Mouse (Mus musculus) embryo, embryonic 10 days (tissue): ENCODE measurements around the gene Sirt3.
A peak's percentile ranks its signal among the peaks of the same experiment; 100 is the strongest.

Source experiments
- DNase-seq: peaks from one replicate; pipeline ENCODE4 v3.0.0-alpha.2; 2015; ENCODE audit warnings: low spot score

Gene Sirt3

GRCm38 (mm10) chr7:140881696-140882468 is at the start of gene Sirt3, which contains the start of gene Psmd13:
Gene Sirt3, minus strand, starts transcription at chr7:140882309.
Gene Psmd13, plus strand, starts transcription at chr7:140881968.
- DNase-seq = peak; percentile 97

DNA sequence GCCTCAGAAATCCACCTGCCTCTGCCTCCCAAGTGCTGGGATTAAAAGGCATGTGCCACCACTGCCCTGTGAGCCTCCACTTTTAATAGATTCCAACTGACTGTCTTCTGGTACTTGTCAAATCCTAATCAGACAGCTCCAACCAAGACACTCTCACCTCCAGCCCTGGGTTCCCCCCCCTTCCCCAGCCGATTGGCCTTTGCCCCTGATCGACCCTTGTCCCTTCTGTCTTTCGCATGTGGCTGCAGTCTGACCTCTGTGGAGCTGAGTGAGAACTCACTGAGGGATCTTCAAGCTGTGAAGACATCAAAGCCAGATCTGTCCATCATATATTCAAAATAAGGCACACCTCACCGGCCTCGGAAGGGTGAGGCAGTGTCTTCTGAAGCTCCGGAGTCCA is 45.1 kb upstream of the Sirt3 start:
- no peak for DNase-seq

DNA sequence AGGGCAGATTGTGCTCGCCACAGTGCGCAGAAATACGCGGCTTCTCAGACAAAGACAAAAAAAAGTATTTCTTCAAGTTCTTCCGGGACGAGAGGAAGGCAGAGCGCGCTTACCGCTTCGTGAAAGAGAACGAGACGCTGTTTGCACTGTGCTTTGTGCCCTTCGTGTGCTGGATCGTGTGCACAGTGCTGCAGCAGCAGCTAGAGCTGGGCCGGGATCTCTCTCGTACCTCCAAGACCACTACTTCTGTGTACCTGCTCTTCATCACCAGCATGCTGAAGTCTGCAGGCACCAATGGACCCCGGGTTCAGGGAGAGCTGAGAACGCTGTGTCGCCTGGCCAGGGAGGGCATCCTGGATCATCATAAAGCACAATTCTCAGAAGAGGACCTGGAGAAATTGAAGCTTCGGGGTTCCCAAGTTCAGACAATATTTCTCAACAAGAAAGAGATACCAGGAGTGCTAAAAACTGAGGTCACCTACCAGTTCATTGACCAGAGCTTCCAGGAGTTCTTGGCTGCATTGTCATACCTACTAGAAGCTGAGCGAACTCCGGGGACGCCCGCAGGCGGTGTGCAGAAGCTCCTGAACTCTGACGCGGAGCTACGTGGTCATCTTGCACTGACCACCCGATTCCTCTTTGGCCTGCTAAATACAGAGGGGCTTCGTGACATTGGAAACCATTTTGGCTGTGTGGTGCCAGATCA is 41.1 kb upstream of the Sirt3 start:
- no peak for DNase-seq

DNA sequence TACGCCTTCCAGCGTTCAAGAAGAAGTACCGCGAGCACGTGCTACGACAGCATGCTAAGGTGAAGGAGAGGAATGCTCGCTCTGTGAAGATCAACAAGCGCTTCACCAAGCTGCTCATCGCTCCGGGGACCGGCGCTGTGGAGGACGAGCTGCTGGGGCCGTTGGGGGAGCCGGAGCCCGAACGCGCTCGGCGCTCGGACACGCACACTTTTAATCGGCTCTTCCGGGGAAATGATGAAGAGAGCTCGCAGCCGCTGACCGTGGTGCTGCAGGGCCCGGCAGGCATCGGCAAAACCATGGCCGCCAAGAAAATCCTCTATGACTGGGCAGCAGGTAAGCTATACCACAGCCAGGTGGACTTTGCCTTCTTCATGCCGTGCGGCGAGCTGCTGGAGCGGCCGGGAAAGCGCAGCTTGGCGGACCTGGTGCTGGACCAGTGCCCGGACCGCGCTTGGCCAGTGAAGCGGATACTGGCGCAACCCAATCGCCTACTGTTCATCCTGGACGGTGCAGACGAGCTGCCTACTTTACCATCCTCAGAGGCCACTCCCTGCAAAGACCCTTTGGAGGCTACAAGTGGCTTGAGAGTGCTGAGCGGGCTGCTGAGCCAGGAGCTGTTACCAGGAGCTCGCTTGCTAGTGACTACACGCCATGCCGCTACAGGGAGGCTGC is 40.4 kb upstream of the Sirt3 start:
- peak; percentile 47 for DNase-seq

- DNase-seq = no peak
Observed at GRCm38 (mm10) chr7:140921225-140921975, 39.3 kb upstream of the Sirt3 start.

GRCm38 (mm10) chr7:140920418-140921029 is 38.4 kb upstream of the Sirt3 start, which contains the start of gene Nlrp6:
Gene Nlrp6, plus strand, starts transcription at chr7:140920902.
- no peak for DNase-seq

DNA sequence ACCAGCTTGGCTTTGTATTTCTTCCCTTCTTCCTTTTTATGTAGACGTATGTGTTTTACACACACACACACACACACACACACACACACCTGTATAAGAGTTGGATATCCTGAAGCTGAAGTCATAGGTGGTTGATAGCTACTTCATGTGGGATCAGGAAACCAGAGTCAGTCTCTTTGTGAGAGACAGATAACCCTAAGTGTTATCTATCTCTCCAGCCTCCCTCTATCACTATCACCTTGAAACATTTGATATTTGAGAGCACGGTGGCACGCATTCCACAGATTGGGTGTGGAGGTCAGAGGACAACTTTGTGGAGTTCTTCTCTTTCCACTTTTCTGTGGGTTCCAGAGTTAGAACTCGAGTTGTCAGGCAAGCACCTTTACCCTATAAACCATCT is 37.8 kb upstream of the Sirt3 start:
- no peak for DNase-seq

- no peak for DNase-seq
Observed at GRCm38 (mm10) chr7:140914031-140914690, 32.1 kb upstream of the Sirt3 start.

DNA sequence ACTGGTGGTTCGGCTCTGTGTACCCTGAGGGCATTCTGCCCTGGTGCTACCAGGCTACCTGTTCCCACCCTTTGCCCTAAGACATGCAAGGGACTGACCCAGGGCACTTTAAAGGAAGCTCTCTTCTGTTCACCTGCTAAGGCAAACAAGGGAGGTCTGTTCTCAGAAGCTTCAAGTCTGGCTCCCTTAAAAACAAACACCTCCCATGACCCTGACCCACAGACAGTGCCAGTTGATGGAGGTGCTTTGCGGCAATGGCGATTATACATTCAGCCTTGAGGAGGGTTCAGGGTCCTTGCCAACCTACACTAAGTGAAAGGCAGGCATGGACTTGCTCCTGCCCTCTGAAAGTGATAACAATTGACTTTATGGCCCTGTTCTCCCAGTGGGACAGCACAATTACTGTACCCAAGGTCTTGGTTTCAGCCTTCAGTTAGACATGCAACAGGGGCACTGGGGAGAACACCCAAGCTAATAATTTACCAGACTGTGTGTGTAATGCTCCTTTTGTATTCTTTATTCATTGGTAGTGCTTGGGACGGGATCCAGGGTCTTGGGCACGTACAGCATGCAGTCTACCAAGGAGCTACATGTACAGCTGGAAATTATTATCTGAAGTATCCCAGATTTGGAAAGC is 30.9 kb upstream of the Sirt3 start:
- no peak for DNase-seq

DNA sequence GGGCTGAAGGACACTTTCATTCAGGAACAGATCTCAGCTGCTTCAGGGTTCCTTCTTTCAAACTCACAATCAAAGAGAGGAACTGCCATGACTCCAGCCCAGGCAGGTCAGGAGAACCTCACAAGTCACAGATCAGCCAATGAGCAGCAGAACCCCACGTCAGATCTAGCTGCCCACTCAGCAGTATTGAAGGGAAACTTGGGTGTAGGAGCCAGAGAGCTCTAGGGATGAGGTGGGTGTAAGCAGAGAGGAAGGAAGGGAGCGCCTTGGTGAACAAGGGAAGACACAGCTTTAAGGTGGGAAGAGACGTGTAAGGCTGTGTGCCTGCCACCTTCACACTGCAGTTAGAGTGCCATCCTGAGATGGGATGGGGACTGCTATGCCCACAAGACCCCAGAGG is 30.2 kb upstream of the Sirt3 start:
- DNase-seq = no peak

DNA sequence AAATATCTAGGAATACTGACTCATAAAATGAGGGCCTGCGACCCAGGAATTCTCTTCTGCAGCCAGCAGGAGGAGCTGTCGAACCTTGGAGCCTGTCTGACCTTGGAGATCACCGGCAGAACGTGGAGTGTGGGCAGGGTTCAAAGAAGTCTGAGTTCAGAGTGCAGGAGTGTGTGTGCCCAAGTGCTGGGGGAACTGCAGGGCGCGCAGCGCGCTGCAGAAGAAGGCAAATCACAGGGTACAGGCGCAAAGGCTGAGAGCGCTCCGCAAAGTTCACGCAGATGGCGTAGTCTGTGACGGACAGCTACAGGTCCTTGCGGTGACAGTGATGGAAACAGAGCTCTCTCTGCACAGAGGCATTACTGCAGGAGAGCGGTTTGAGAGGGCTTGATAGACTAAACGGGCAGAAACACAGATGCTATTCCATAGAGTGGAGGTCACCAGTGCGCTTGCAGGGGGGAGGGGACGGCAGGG is 26.6 kb upstream of the Sirt3 start:
- peak; percentile 92 for DNase-seq

DNA sequence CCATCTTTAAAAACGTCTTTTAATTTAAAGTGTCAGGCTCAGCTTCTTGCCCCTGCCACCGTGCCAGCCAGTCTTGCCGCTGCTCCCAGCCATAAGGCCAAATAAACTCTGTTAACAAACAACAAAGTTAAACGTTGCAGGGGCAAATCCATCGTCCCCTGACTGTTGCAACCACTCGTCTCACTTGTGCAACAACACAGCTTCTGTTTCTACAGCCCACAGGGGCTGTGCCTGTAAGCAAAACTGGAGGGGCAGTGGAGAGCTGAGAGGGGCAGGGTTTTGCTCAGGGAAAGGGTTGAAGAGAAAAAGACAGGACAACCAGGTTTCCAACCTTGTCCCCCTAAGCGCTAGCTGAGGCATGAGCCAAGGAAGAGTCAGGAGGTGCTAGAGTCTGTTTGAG is 26.1 kb upstream of the Sirt3 start:
- no peak for DNase-seq

DNA sequence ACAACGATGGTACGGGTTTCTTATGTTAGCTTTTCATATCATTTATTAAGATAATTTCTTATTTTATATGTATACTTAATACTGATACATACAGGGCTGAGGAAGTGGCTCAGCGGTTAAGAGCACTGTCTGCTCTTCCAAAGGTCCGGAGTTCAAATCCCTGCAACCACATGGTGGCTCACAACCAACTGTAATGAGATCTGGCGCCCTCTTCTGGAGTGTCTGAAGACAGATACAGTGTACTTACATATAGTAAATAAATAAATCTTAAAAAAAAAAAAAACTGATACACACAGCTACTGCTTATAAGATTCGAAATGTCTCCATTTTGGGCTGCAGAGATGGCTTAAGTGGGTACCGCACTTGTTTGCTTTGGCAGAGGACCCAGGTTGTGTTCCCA is 25.6 kb upstream of the Sirt3 start:
- no peak for DNase-seq

- DNase-seq = no peak
Observed at GRCm38 (mm10) chr7:140907131-140907530, 25.0 kb upstream of the Sirt3 start.

- DNase-seq = no peak
Observed at GRCm38 (mm10) chr7:140905642-140906081, 23.6 kb upstream of the Sirt3 start.

GRCm38 (mm10) chr7:140903212-140903611 is 21.1 kb upstream of the Sirt3 start:
- peak; percentile 82 for DNase-seq

DNA sequence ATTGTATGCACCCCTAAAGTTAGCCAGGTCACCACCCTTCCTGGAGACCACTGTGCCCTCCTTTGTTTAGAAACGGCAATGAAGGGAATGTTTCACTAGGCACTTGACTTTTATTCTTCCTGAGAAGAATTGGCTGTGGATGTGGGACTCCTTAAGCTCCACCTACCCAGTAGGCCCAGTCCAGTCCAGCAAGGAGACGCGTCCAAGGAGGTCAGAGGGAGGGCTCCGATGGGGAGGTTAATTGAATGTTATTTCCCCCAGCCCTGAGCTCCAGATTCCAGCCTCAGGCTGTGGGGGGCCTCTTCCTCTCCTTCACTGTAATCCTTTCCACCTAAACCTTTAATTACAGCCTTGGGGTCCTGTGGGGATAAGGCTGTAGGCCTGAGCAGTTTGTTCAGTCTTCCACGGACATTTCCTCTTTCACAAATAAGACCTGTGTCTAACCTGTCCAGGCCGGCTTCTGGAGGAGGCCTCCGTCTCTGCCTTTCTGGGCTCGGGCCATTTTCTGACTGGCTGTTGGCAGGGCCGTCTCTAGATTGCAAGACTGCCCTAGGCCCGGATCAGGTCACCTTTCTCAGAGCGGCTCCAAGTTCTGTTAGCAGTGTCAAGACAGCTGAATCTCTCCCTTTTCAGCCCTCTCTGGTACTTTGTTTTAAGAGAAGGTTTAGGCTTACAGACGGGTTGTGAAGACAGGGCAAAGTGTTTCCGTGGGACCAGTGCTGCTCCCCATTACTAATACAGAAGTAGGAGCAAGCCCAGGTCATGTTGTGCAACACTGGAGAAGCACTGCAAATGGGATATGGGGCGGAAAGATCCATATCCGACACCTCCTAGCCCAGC is 20.1 kb upstream of the Sirt3 start:
- no peak for DNase-seq

GRCm38 (mm10) chr7:140900220-140900619 is 18.1 kb upstream of the Sirt3 start, which contains the start of gene Cox8b:
Gene Cox8b, minus strand, starts transcription at chr7:140900446.
- DNase-seq = no peak

- no peak for DNase-seq
Observed at GRCm38 (mm10) chr7:140899121-140899520, 17.0 kb upstream of the Sirt3 start.
